Mouse (Mus musculus) thymus, postnatal 0 days (tissue): Measurements from ENCODE around the gene Sez6l. TPM values are rescaled to one million over a fixed set of nuclear protein-coding genes. Genes with fewer than 3 reads are reported as not detected.

Source experiments
- DNase-seq: peaks from one replicate; pipeline ENCODE4 v3.0.0-alpha.2; 2015; ENCODE audit warnings: low spot score
- polyA plus RNA-seq: library from polyadenylated mRNA; unstranded; fragments of >200 nt; fragmentation: Nextera tagmentation; extraction: Ambion mirVana; gene quantifications from 2 replicates; pipeline ENCODE4 v1.2.1, GENCODE M21; 2015

The Sez6l gene
- polyA plus RNA-seq, 1 experiment from 2014 or later, result 0.25 TPM

DNA sequence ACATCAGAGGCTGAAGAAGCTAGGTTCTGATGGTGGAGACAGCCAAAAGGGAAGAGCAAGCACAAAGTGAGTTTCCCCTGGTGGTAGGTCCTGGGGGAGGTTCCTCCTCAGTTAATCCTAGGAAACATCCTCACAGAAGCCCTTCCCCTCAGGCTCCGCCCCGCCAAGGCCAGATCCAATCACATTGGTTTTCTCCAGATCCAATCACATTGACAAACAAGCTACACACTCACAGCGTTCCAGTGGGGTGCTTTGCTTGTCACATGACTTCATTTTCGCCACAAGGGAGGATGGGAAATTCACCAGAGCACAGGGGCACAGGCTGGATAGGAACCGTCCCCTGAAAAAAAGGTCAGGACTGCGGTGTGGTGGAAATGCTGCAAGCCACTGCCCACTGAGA lies 9.1 kb upstream of the Sez6l start:
- no peak for DNase-seq

DNA sequence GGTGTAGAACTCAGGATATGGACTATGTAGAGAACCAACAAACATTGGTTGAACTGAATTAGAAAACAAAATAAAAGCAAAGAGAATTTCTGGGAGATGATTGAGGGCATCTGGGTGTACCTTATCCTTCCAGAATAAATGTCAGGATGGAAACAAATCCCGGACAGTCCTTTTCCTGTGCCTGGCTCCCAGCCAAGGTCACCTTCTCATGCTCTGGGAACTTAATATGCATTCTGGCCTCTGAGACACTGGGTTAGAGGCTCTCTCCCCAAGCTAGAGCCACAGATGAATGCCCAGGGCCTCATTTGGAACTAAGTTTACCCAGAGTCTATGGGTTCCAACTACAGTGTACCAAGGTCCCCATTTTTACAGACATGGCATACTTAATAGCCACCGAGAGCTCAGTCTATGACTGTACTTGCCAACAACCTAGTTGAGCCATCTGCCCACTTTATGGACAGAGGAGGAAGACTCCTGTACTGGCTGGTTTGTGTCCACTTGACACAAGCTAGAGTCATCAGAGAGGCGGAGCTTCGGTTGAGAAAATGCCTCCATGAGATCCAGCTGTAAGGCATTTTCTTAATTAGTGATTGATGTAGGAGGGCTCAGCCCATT lies 7.3 kb upstream of the Sez6l start:
- DNase-seq, result no peak

DNA sequence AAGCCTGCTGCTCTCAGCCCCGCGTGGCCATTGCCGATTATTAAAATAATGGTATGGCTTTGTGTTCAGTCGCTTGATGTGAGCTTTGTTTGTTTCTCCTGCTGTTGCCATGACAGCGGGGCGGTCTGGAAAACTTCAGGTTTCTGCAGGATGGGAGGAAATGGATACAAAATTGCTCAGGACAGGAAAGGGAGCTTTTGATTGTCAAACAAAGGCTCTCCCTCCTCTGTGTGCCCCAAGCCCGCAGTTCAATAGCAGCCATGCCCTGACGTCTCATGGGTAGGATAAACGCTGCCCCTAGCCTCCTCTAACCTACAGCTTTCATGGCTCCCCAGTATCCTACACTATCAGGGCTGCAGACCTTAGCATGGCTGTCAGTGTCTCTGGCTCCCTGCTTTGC lies 6.3 kb upstream of the Sez6l start:
- no peak for DNase-seq

DNA sequence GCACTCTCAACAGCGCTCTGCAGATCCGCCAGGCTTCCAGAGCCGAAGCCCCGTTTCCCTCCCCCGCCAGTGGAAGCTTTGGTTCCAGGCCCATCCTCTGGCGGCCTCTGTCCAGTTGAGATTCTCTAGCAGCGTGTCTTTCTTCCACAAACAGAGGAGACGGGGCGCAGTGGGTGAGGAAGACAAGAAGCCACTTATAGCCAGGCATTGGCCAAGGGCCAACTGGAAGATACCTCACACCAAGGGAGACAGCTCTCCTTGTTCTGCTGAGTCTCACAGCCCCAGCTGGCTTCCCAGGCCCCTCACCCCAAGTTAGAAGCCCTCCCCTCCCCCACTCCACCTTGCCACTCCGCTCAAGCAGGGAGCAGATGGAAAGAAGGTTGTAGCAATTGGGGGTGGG lies 765 bp upstream of the Sez6l start:
- DNase-seq, result no peak

DNA sequence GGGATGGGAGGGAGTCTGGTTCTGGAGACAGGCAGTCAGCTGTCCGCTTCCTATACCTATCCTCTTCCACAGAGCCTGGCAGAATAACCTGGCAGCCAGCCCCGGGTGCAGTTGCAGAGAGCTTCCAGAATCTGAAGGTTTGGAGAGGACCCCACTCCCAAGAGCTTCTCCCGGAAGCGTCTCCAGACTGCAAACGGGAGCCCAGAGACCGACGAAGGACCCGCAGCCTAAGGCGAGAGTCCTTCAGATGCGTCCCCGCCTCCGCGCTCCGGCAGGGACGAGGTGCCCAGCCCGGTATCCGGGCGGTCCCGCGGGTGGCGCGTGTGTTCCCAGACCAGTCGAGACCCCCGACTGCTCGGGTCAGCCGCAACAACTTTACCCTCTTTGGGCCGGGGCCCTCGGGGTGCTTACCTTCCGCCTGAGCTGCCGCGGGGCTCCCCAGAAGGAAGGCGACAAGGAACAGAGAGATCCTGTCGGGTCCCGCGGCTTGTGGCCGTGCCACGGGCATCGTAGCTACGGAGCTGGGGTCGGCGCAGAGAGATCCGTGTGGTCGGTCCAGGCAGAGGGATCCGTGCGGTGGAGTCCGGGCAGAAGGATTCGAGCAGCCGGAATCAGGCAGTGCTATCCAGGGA lies 508 bp downstream of the Sez6l start:
- no peak for DNase-seq

DNA sequence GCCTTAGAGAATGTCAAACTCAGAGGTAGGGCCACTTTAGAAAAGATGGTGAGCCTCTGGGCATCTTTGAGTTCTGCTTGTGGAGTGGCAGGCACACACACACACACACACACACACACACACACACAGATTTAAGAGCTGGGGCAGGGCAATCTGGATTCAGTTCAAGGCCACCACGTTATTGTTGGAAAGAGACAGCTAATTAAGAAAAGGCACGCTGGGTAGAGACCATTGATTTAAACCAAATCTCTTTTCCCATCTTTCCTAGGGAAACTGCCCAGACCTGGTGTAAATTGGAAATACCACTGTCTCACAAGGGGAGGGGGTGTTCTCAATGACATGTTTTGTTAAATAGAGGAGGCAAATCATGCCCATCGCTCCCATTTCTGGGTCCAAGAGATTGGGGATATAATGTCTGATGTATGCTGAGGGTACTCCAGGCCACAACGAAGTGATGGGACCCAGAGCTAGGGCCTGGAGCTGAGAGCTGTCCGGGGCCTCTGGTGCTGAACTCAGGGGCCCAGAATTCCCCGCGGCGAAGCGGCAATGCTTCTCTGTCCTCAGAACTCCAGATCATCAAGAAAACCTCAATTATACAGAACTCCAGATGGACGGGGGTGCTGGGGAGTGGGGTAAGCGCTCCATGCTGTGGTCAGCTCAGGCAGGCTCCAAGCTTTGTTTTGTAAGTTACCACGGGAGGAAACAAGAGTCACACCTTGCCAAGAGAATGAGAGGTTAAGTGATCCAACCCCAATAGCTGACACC lies 1.7 kb downstream of the Sez6l start:
- DNase-seq, result no peak

DNA sequence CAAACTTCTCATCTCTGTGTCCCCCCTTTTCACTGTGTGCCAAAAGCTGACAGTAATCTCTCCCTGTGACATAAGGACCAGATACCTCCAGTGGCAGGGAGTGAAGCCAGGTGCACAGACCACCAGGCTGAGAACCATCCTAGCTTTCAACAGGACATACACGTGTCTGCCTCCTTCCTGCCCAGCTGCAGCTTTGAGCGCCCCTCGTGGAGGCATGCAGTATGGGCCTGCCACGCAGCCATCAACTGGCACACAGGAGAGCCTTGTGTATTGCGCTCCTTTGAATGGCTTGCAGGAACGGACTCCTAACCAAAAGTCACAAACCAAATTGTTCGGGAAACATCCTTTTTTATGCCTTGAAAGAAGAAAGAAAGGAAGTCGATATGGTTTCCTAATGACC lies 3.1 kb downstream of the Sez6l start:
- peak; percentile 16 for DNase-seq

DNA sequence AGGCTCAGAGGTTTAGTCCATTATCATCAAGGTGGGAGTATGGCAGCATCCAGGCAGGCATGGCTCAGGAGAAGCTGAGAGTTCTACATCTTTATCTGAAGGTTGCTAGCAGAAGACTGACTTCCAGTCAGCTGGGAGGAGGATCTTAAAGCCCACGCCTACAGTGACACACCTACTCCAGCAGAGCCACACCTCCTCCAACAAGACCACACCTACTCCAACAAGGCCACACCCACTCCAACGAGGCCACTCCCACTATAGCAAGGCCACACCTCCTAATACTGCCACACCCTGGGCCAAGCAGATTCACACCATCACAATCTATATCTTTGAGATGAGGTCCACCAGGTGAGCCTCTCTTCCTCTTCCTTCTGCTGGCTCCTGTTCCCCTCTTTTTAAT lies 4.8 kb downstream of the Sez6l start:
- no peak for DNase-seq

DNA sequence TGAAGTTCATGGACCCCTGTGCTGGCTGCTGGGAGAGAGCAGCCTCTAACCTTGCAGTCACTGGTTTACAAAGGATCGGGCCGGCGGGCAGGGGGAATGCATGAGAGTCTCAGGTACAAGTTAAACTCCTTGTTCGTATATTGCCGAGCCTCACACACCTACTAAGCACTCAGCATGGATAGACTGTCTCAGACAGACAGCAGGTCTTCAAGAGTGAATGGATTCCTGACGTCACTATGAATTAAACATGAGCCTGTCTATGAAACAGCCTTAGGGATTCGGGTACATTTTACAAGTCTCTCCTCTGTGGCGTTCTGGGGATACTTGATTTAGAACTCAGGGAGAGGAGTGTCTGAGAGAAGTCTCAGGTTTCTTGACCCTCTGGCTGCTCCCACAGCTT lies 11.5 kb downstream of the Sez6l start:
- no peak for DNase-seq

DNA sequence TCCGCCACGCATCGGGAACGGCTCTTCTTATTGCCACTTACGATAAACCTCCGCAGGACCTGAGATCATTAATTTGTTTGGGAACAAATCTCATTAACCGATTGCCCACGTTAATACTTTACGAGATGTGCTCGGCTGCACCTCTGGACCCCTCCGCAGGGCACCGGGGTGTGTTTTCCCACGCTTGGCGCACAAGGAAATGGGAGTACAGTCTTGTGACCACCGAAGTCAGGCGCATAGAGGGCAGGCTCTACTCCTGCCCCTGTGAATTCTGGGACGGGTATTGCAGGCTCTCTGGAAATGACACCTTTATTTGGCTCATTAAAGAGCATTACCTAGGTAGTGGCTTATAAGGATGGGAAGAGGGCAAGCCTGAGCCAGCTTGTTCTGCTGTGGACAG lies 11.9 kb downstream of the Sez6l start:
- DNase-seq, result no peak

DNA sequence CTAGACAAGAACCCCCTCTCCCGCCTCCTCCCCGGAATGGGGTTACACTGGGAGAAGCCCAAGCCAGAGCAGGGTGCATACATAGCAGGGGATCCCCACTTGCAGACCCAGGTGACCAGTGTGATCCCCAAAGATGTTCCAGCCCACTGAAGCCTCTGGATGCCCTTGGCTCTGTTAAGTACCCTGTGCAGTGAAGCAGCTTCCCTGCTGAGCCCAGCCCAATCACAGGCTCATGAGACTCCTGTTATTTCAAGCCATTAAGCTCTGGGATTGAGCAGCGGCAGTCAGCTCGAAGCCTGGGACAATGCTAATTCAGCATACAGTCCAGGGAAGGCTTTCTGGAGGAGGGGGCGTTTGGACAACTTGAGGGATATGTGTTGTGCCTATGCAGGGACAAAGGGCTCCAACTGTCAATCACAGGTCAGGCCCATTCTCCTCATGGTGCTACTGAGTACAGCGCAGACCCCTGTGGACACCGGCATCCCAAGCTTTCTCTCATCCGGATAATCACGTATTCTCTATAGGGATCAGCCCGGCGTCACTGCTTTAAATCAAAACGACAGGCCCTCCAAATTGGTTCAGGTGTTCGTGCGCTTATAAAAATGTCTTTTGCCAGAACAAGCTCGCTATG lies 16.0 kb downstream of the Sez6l start:
- DNase-seq, result no peak

DNA sequence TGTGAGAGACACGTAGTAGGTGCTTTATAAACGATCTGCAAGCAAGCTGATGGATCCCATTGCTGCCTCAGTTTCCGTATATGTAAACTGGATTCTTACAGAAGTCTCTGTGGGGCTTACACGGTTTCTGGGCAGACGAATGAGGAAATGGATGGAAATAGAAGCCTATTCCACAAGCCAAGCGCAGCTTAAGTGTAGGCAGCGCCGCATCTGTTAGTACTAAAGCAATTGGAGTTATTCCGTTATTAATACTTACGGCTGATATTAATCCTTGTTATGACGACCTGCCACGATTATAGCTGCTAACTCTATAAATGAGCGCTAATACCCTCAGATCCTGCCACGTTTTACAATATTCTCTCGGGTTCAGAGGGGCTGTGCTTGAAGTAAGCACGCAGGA lies 16.8 kb downstream of the Sez6l start:
- no peak for DNase-seq

DNA sequence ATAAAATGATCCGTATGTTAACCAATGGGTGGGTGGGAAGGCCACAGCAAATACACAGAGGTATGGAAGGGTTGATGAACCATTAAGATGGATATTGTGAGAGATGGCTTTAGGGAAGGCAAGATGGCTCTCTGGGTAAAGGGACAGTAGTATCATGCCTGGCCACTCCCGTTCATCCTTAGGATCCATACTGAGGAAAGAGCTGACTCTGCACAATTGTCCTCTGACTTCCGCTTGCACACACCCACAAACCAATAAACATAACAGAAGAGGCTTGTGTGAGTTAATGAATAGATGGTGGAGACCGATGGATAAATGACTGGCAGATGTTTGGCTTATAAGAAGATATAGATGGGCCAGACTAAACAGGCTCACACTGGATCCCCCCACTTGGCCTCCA lies 19.6 kb downstream of the Sez6l start:
- DNase-seq, result no peak

DNA sequence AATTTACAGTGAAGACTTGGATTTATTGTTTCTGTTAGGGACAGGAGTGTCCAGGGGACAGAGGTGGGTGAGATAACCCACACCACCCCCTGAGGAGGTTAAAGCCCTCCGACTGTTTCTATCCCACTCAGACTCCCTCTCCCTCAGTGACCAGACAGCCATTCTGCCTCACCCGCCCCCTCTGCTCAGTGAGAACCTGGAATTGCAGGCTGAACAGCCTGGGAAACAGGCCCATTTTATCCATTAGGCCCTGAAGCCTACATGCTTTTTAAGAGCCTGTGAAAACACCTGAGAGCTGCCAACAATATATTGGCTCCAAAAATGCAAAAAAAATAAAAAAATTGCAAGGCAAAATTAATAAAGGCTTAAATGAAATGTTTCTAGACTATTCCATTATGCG lies 20.3 kb downstream of the Sez6l start:
- no peak for DNase-seq

DNA sequence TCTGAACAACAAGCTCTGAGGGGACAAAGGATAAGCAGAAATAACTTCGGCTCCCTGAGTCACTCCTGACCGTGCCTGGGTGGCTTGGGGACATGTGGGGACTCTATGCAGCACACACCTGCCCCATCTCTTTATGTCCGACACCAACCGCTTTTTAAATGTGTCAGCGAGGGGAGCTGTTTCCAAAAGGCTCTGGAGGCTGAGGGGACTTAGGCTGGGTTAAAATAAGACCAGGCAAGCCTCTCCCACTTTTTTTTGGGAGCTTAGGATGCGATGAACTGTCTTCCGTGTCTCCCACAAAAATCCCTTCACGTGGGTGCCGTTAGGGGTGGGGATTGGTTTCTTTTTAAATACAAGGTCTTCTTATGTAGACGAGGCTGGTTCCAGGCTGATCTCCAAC lies 22.5 kb downstream of the Sez6l start:
- no peak for DNase-seq

DNA sequence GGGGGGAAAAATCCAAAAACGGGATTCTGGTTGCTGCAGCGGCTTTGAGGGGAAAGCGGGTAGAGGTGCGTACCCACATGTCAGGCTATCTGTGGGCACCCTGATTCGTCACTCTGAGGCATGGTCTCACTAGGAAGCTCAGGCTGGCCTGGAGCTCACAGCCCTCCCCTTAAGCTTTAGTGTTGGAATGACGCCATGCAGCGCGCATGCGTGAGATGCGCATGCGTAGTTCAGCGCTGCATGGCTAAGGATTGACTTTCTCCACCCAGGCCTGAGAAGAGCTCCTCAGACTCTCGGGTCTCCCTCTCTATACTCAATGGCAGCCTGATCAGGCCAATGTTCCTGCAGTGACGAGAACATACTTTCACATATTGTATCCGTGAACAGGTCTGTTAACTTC lies 24.2 kb downstream of the Sez6l start:
- DNase-seq, result no peak

DNA sequence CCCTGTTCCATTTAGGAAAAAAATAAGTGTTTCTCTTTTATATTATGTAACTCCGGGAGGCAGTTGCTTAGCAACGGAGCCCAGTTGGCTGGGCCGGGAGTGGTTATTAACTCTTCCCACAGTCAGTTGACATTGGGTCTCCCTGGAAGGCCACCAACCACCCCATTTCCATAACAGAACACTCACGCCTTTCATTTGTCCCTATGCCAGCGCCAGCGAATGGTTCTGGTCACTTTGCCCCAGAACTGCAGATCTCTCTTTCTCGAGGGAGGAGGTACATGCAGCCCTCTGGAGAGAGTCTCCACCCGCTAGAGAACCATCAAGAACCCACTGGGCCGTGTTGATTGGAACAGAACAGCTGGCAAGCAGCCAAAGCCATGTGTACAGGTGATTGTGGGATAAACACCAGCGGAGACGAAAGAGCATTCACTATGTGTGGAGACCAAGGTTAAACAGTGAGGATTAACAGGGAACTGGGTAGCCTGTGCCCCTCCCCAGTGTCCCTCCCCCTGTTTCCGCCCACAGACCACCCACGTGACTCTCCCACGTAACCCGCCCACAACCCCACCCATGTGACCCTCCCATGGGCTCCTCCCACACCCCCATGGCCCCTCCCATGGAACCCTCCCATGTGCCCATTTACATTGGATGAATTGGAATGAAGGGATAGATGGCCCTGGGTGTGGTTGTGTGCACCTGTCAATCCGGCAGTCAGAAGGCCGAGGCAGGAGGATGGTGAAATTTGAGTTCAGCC lies 24.8 kb downstream of the Sez6l start:
- DNase-seq, result no peak

DNA sequence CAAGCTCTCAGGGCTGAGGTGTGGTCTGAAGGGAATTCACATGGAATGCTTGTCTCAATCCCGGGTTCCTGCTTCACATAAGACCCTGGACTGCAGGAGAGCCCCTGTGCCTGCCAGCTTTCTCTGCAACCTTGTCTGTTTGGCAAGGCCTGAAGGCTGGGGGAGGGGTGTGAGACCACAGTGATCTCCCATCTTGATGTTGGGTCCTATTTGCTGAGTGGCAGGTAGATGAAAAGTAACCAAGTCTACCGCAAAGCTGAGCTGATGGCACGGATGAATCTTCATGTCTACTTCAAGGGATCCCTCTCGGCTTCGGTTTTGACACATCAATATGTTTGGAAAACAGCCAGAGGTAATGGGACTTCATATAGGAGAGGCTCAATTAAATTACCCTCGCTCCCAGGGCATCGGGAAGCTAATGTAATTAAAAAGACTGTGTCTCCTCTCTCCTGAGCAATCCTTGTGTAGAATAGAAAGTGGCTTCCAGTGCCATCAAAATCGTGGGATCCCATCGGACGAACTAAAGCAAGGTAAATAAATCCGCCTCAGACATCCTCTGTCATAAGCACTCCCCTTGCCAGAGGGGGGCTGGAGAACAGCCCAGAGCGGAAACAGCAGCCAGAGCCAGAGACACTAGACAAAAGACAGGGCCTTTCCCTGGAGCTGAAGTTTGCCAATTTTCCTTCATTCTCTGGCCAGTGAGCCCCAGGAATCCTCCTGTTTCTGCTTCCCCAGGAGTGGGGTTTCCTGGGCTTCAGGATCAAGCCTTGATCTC lies 28.0 kb downstream of the Sez6l start:
- no peak for DNase-seq

DNA sequence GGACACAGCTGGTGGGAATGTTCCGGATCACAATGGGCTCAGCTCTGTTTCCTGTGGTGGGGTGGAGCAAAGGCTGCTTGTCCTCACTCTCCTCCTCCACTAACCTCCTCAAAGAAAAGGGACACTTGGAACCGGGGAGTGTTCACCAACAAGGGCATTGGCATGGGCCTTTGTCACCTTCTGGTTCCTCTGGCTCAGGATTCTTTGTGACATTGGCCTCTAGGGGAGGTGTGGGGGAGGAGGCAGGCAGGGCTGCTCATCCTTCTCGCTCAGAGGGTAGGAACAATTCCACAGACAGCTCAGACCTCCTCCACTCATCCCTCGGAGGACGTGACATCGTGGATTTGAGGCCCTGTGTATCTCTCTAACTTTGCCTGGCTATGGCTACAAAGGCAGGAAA lies 30.2 kb downstream of the Sez6l start:
- DNase-seq, result no peak

DNA sequence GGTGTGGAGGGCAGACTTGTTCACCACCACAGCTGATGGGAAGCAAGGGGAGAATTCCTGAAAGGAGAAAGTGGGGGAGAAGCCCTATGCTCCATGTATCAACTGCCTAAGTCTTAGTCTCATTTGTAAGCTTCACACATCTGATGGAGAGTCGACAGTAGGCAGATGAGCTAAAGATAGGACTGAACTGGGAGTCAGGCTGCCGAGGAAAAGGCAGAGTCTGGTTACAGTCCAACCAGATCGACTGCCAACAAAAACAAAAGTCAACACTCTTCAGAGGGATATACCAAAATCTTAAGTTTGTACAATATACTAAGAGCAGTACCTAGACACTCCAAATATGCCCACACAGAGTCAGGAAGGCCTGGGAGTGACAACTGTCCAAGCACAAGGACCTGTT lies 38.7 kb downstream of the Sez6l start:
- no peak for DNase-seq

DNA sequence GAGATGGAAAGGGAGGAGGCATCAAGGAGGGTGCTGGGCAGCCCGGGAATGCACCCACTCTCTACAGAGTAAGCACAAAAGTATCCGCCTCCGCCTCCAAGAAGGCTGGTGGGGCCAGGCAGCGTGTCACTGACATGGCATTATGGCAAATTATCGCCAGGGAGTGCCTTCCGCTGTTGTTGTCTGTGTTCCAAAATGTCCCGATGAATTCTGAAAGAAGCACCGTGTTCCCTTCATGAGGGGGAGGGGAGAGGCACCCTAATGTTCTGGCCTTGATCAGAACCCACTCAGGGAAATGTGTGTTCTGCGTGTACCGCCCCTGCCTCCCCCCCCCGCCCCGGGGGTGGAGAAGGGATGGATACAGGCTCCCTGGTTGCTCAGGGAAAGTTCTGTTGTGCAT lies 41.1 kb downstream of the Sez6l start:
- DNase-seq, result no peak
